Mouse (Mus musculus): ENCODE measurements around the gene Ankrd61.

Ankrd61 gene

GRCm38 (mm10) chr5:143897635-143898330 lies at the start of gene Ankrd61:
Gene Ankrd61 (minus strand): TSS chr5:143897685.
- DNase-seq: no peak

- DNase-seq: no peak
These were observed 46.0 kb upstream of the Ankrd61 start for GRCm38 (mm10) chr5:143943231-143944125.

DNA sequence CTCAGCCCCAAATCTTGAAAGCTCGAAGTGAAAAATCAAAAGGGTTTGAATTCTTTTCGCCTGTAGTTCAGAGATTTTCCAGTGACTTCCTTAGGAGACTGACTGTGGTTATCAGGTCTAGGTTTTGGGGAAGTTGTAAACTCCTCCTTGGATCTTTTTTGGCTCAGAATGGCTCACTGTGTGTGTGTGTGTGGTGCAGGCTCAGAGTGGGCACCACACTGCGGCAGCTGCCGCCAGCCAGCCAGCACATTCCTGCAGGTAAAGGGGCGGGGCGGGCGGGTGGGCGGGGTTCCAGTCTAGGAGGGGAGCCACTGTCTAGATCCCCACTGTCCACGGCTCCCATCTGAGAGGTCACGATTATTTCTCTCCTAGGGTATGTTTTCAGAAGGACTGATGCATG lies 44.1 kb upstream of the Ankrd61 start:
- no peak for DNase-seq

DNA sequence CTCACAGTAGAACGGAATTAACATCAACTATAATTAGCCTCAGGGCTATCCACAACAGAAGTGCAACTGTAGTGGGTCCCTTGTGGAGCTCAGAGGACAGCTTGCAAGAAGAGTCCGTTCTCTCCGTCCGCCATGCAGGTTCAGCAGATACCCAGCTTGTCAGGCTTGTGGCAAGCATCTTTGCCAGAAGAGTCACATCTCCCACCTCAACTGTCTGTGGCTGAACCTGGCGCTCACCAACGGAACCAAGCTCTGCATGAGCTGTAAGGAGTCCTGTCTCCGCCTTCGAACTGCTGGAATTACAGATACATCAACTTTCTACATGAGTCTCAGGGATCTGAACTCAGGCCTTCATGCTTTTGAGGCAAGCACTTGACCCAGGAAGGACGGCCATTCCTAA lies 38.7 kb upstream of the Ankrd61 start:
- no peak for DNase-seq

DNA sequence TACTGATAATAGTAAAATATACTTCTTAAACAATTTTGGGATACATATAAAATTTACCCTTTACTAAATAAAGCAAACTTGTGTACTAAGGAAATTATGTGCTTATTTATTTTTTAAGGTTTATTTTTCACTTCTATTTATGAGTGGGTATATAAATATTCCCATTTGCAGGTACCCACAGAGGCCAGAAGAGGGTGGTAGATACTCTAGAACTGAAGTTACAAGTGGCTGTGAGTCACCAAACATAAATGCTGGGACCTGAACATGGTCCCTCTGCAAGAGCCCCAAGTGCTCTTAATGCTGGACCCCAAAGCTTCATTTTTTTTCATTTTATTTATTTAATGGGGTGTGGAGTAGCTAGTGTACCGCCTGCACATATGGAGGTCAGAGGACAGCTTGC lies 36.4 kb upstream of the Ankrd61 start:
- DNase-seq: no peak

- DNase-seq: no peak
These were observed 35.9 kb upstream of the Ankrd61 start for GRCm38 (mm10) chr5:143933414-143933813.

- DNase-seq: peak; percentile 42 to 44
These were observed 35.3 kb upstream of the Ankrd61 start, which contains the start of gene Rsph10b for GRCm38 (mm10) chr5:143932831-143933230. Gene Rsph10b (plus strand): TSS chr5:143933035.

- no peak for DNase-seq
These were observed 34.5 kb upstream of the Ankrd61 start for GRCm38 (mm10) chr5:143931863-143932580.

DNA sequence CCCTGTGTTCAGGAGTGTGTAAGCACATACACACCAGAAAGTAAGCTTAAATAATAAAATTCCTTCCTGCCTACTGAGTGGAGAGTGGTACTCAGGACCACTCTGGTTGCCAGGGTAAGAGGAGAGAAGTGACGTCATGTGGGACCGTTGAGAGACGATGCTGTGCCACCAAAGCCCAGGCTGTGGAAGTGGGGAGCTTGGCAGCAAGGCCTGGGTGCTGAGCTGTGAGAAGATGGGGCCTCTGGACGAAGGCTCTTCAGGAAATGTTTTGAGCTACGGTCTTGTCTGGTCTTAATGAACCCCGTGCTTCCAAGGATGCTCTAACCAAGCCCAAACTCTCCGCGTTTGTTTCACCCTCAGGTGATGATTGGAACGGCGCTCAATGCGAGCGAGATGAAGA lies 33.2 kb upstream of the Ankrd61 start:
- no peak for DNase-seq

GRCm38 (mm10) chr5:143929291-143929690 lies 31.8 kb upstream of the Ankrd61 start:
- no peak for DNase-seq

DNA sequence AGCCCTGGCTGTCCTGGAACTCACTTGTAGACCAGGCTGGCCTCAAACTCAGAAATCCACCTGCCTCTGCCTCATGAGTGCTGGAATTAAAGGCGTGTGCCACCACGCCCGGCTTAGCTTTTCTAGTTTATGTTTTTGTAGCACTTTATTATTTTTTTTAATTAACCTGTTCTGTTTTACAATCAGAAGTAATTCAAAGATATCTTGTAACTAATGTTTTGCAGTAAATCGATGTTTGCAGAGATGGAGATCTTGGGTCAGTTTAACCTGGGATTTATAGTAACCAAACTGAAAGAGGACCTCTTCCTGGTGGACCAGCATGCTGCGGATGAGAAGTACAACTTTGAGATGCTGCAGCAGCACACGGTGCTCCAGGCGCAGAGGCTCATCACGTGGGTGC lies 30.4 kb upstream of the Ankrd61 start, which contains the start of gene Gm42421:
Gene Gm42421, plus strand, starts transcription at position 301 of the 400 bp plus-strand sequence.
- no peak for DNase-seq

GRCm38 (mm10) chr5:143924781-143925452 lies 27.4 kb upstream of the Ankrd61 start:
- DNase-seq: no peak

DNA sequence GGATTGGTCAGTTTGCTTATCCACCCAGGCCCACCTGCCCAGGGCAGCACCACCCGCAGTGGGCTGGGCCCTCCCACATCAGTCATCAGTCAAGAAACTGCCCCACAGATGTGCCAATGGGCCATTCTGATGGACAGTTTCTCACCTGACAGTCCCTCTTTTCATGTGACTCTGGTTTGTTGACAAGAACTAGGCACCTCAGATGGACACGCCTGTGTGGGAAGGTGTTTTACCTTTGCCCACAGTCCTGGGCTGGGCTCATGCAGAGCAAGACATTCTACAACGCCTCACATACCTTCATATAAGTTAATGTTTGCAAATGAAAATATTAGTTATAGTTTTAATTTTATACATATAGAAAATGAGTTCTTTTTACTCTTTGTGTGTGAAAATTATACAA lies 20.6 kb upstream of the Ankrd61 start:
- DNase-seq: no peak

DNA sequence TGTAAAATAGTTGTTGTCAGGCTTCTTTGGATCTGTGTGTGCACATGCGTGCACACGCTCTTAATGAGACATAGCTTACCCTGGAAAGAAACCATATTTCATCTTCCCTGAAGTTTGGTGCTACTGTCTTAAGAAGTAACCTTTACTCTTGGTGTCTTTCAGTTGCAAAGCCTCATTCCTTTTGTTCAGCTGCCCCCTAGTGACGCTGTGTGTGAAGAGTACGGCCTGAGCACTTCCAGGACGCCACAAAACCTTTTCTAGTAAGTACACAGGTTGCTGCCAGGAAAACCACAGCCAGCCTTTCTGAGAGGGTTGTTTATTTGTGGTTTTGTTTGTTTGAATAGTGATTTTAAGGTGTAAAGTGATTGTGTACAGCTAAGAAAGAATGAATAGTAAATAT lies 19.9 kb upstream of the Ankrd61 start:
- peak; percentile 71 to 78 for DNase-seq

DNA sequence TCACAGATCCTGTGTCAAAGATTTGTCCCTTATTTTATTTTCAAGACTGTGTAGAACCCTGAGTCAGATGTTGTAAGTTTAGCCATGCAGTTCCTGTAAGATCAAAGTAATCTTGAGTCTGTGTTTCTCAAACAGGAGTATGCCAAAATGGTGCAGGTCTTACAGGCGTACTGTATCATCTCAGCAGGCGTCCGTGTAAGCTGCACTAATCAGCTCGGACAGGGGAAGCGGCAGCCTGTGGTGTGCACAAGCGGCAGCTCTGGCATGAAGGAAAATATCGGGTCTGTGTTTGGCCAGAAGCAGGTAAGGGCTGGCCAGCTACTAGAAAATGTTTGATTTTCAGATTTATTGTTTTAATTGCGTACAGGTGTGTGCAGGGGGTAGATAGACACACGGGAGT lies 18.7 kb upstream of the Ankrd61 start:
- DNase-seq: no peak

- DNase-seq: peak; percentile 94 to 97
These were observed 12.2 kb upstream of the Ankrd61 start, which contains the start of the genes Aimp2 and Pms2 for GRCm38 (mm10) chr5:143909417-143910400. Gene Aimp2 (minus strand): TSS chr5:143909847. Gene Pms2 (plus strand): TSS chr5:143909964.

DNA sequence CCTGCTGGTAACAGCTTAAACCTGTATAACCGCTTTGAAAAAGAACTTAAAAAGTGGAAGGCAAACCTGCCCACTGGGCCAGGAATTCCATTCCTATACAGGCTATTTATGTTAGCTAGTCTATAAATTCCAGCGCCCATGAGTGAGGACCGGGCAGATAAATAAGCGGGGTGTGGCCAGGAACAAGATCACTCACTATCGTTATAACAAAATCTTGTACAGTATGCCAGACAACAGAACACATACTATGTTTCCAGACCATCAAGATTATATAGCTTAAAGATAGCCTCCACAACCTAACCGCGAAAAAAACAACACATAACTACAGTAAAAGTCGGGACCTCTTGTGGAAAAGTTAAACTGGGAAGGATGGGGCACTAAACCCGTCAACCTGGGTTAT lies 11.4 kb upstream of the Ankrd61 start:
- no peak for DNase-seq

- no peak for DNase-seq
These were observed 8.9 kb upstream of the Ankrd61 start for GRCm38 (mm10) chr5:143906429-143906828.

DNA sequence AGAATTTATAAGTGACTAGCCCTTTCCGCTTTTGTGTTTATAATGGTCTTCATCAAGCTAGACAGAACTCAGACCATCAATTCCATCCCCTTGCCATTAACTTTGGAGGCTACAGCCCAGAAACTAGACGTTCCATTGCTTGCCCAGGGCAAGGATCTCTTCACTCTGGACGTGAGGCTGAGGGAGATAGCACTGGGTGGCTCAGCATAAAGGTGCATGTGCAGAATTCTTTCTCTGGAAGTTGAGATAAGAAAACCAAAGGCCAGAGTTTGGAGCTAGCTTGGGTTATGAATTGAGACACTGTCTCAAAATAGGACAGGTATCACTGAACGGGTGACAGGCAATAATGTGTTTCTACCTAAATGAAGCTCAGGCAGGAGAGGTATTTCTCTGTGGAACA lies 6.3 kb upstream of the Ankrd61 start:
- DNase-seq: no peak

- DNase-seq: no peak
These were observed 4.6 kb upstream of the Ankrd61 start for GRCm38 (mm10) chr5:143902111-143902510.

DNA sequence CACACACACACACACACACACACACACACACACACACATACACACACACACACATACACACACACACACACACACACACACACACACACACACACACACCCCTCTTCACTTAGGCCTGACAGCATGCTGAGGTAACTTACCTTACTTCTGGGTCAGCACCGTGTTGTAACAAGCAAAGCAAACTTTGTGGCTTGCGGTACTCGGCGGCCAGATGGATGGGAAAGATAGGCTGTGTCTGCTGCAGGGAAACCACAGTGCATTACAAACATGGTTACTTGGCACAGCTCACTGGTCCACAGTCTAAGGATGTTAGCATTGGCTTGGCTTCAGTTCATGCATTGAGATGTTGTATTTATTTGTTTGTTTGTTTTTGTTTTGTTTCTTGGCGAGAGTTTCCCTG lies 4.1 kb downstream of the Ankrd61 start:
- no peak for DNase-seq

Measured in kidney, postnatal 4 days (tissue).